Mouse (Mus musculus) myocyte (in vitro differentiated cells): ENCODE results near the gene Arhgef3.

Experiments used
- MYOG ChIP-seq, 3 experiments: IDR thresholded peaks; one replicate each; pipeline ENCODE4 v1.6.1; 2011; ENCODE audit warnings: control low read depth in 2 of 3, low read depth in 2 of 3, mild to moderate bottlenecking in 2 of 3; ENCODE audit not compliant: insufficient read length in 2 of 3, control insufficient read depth in 1 of 3, insufficient read depth in 1 of 3
- POLR2A ChIP-seq: IDR thresholded peaks from one replicate; pipeline ENCODE4 v1.6.1; 2011; ENCODE audit warnings: low read depth, mild to moderate bottlenecking, control low read depth, moderate library complexity; ENCODE audit not compliant: insufficient read length

- no peak for TF ChIP-seq MYOG (IDR thresholded peaks at IDR 0.05; ENCODE audit: control insufficient read depth in 1 of 3, insufficient read depth in 1 of 3, insufficient read length in 2 of 3, low read depth in 2 of 3)
- no peak for TF ChIP-seq POLR2A
These were observed 233.0 kb downstream of the Arhgef3 start for GRCm38 (mm10) chr14:27347666-27348065.
